12 mouse cellular contexts compared by ENCODE assay signal in the genomic region with DNA sequence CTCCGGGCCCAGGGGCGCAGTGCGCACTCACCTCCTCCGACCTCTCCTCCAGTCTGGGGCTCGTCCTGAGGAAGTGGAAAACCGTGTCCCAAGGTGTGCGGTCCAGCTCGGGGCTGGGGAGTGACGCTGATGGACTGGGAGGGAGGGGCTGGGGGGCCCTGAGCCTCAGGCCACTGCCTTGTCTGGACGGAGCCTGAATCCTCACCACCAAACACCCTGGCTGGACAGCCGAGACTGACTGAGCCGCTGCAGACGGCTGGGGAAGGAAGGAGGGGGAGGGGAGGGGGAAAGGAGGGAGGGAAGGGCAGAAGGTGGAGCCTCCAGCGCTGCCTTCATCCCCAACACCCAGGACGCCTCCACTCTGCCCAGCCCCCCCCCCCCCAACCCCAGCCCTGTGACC. TPM values are rescaled to one million over a fixed set of nuclear protein-coding genes. Genes with fewer than 3 reads are reported as not detected.
A peak's percentile ranks its signal among the peaks of the same experiment; 100 is the strongest.
DNase-seq lines count a peak whose midpoint lies in the region; ATAC-seq and TF ChIP-seq lines count a peak whose summit lies in the region.
"Had no signal": no experiment of that assay in that cellular context is flagged by ENCODE, and none has a peak within 500 bp of the region (broad histone marks: within the 10 kb centered on the region; RNA-seq: fewer than 3 reads in every experiment).

No protein-coding gene starts in this region.

- H3K27ac ChIP-seq in forebrain, embryonic 11.5 days (ENCODE audit: low read depth, low read length) = no peak overlapping the region
- H3K27ac ChIP-seq in forebrain, postnatal 0 days (ENCODE audit: low read depth, low read length) = no peak overlapping the region
- H3K27ac ChIP-seq in limb, embryonic 13.5 days = no peak overlapping the region
- H3K27ac ChIP-seq in kidney, embryonic 15.5 days = no peak overlapping the region
- H3K27ac ChIP-seq: heart, embryonic 15.5 days had no signal

- DNase-seq in forebrain, embryonic 11.5 days (ENCODE audit: low spot score) = peak; percentile 52
- DNase-seq in forebrain, postnatal 0 days = no peak
- peak; percentile 44 for DNase-seq in retina, postnatal 1 day
- no peak for DNase-seq in retina, embryonic 14.5 days (ENCODE audit: low spot score)
- no peak for DNase-seq in urinary bladder, adult 18-20 months (ENCODE audit: low spot score in 2 of 2)
- DNase-seq in layer of hippocampus, postnatal 10 days (ENCODE audit: low spot score in 2 of 2) = no peak
- DNase-seq: kidney, postnatal 14 days; lung, postnatal 36 days had no signal

- no peak for ATAC-seq in forebrain, embryonic 11.5 days (replicated peaks; ENCODE audit: low FRiP score)
- ATAC-seq in forebrain, postnatal 0 days = no peak; the same call in 1 of the 2 replicates
- no peak for ATAC-seq in limb, embryonic 13.5 days (ENCODE audit: low FRiP score, low read depth)
- no peak for ATAC-seq in kidney, embryonic 15.5 days (replicated peaks; ENCODE audit: low FRiP score)

- TF ChIP-seq CTCF in forebrain, postnatal 0 days (IDR thresholded peaks at IDR 0.05; ENCODE audit: low read depth) = no peak

- no peaks in the 10 kb centered on the region for H3K36me3 ChIP-seq in forebrain, embryonic 11.5 days (ENCODE audit: control insufficient read depth, insufficient read depth, low read length)
- no peaks in the 10 kb centered on the region for H3K36me3 ChIP-seq in forebrain, postnatal 0 days (ENCODE audit: insufficient read depth)
- no peaks in the 10 kb centered on the region for H3K36me3 ChIP-seq in limb, embryonic 13.5 days
- no peaks in the 10 kb centered on the region for H3K36me3 ChIP-seq in kidney, embryonic 15.5 days
- H3K36me3 ChIP-seq: heart, embryonic 15.5 days had no signal

- H3K4me1 ChIP-seq in forebrain, embryonic 11.5 days (replicated peaks; ENCODE audit: control insufficient read depth, insufficient read depth, low read length) = peaks cover 15% of the 10 kb centered on the region; the same call in 1 of the 2 replicates
- no peaks in the 10 kb centered on the region for H3K4me1 ChIP-seq in forebrain, postnatal 0 days (ENCODE audit: insufficient read depth)
- peaks cover 20% of the 10 kb centered on the region for H3K4me1 ChIP-seq in limb, embryonic 13.5 days
- H3K4me1 ChIP-seq in kidney, embryonic 15.5 days = peaks cover 16% of the 10 kb centered on the region

- H3K9me3 ChIP-seq in forebrain, embryonic 11.5 days (ENCODE audit: control insufficient read depth, low read length) = no peaks in the 10 kb centered on the region
- no peaks in the 10 kb centered on the region for H3K9me3 ChIP-seq in forebrain, postnatal 0 days (ENCODE audit: low read length)
- no peaks in the 10 kb centered on the region for H3K9me3 ChIP-seq in limb, embryonic 13.5 days
- H3K9me3 ChIP-seq in kidney, embryonic 15.5 days (replicated peaks) = no peaks in the 10 kb centered on the region
- H3K9me3 ChIP-seq: heart, embryonic 15.5 days had no signal

- no peak overlapping the region for H3K4me3 ChIP-seq in forebrain, embryonic 11.5 days (ENCODE audit: low read depth, low read length)
- H3K4me3 ChIP-seq in forebrain, postnatal 0 days (ENCODE audit: low read depth, low read length) = no peak overlapping the region
- H3K4me3 ChIP-seq in limb, embryonic 13.5 days = peak overlapping the region; percentile 39
- no peak overlapping the region for H3K4me3 ChIP-seq in kidney, embryonic 15.5 days (replicated peaks)
- H3K4me3 ChIP-seq: myocyte had no signal

- no peak overlapping the region for H3K4me2 ChIP-seq in forebrain, embryonic 11.5 days (ENCODE audit: low read depth, low read length, severe bottlenecking)
- no peak overlapping the region for H3K4me2 ChIP-seq in forebrain, postnatal 0 days (ENCODE audit: low read depth)
- H3K4me2 ChIP-seq in limb, embryonic 13.5 days (replicated peaks) = peak overlapping the region; percentile 57
- no peak overlapping the region for H3K4me2 ChIP-seq in kidney, embryonic 15.5 days

- WGBS in forebrain, embryonic 11.5 days = 3% methylated on average over 15 of the region's 15 CpGs
- 14% methylated on average over 13 of the region's 15 CpGs for WGBS in forebrain, postnatal 0 days
- 4% methylated on average over 12 of the region's 15 CpGs for WGBS in limb, embryonic 13.5 days
- WGBS in kidney, embryonic 15.5 days = 10% methylated on average over 15 of the region's 15 CpGs

- H3K27me3 ChIP-seq in forebrain, embryonic 11.5 days (ENCODE audit: control insufficient read depth, insufficient read depth, low read length) = peaks cover 39% of the 10 kb centered on the region
- peaks cover 18% of the 10 kb centered on the region for H3K27me3 ChIP-seq in forebrain, postnatal 0 days (ENCODE audit: insufficient read depth, low read length)
- H3K27me3 ChIP-seq in limb, embryonic 13.5 days = peaks cover 79% of the 10 kb centered on the region
- peaks cover 71% of the 10 kb centered on the region for H3K27me3 ChIP-seq in kidney, embryonic 15.5 days

- no peak overlapping the region for H3K9ac ChIP-seq in forebrain, embryonic 11.5 days (ENCODE audit: low read length)
- no peak overlapping the region for H3K9ac ChIP-seq in forebrain, postnatal 0 days
- peak overlapping the region; percentile 39; the same call in 1 of the 2 replicates for H3K9ac ChIP-seq in limb, embryonic 13.5 days
- H3K9ac ChIP-seq in kidney, embryonic 15.5 days = no peak overlapping the region
- H3K9ac ChIP-seq: heart, embryonic 15.5 days had no signal

RNA-seq across cellular contexts. Expression of gene Sox10, which starts 0.8 kb away (rescaled TPM):
- 1.3 and 1.4 TPM in 2 replicates for polyA plus RNA-seq in forebrain, embryonic 11.5 days (2014; fragmentation: Nextera tagmentation; extraction: Ambion mirVana)
- total RNA-seq in forebrain, postnatal 0 days (2014; rRNA removed) = 7.4 and 8.3 TPM in 2 replicates
- polyA plus RNA-seq in forebrain, postnatal 0 days (2015; fragmentation: Nextera tagmentation; extraction: Ambion mirVana) = 4.8 and 6.3 TPM in 2 replicates
- 5.9 and 6.3 TPM in 2 replicates for polyA plus RNA-seq in limb, embryonic 13.5 days (2015; fragmentation: Nextera tagmentation; extraction: Ambion mirVana)
- 0.40 and 0.96 TPM in 2 replicates for polyA plus RNA-seq in kidney, embryonic 15.5 days (2015; fragmentation: Nextera tagmentation; extraction: Ambion mirVana)
- 10 to 100 TPM; 35.7 to 38.0 TPM for total RNA-seq in layer of hippocampus, postnatal 10 days (2021)
- polyA plus RNA-seq: myocyte had no signal

RNA-seq across cellular contexts. Expression of gene 1700088E04Rik, which starts 23.2 kb away (rescaled TPM):
- 9.3 and 10.6 TPM in 2 replicates for polyA plus RNA-seq in forebrain, embryonic 11.5 days (2014; fragmentation: Nextera tagmentation; extraction: Ambion mirVana)
- 11.8 and 15.2 TPM in 2 replicates for total RNA-seq in forebrain, postnatal 0 days (2014; rRNA removed)
- 19.3 and 23.7 TPM in 2 replicates for polyA plus RNA-seq in forebrain, postnatal 0 days (2015; fragmentation: Nextera tagmentation; extraction: Ambion mirVana)
- 5.6 and 7.5 TPM in 2 replicates for polyA plus RNA-seq in limb, embryonic 13.5 days (2015; fragmentation: Nextera tagmentation; extraction: Ambion mirVana)
- 7.7 and 10.5 TPM in 2 replicates for polyA plus RNA-seq in kidney, embryonic 15.5 days (2015; fragmentation: Nextera tagmentation; extraction: Ambion mirVana)
- 10 to 100 TPM; 14.7 to 15.4 TPM for total RNA-seq in layer of hippocampus, postnatal 10 days (2021)

RNA-seq across cellular contexts. Expression of gene Polr2f, which starts 23.4 kb away (rescaled TPM):
- polyA plus RNA-seq in forebrain, embryonic 11.5 days (2014; fragmentation: Nextera tagmentation; extraction: Ambion mirVana) = 378 and 386 TPM in 2 replicates
- 48.6 and 111 TPM in 2 replicates for total RNA-seq in forebrain, postnatal 0 days (2014; rRNA removed)
- 362 and 414 TPM in 2 replicates for polyA plus RNA-seq in forebrain, postnatal 0 days (2015; fragmentation: Nextera tagmentation; extraction: Ambion mirVana)
- 293 and 294 TPM in 2 replicates for polyA plus RNA-seq in limb, embryonic 13.5 days (2015; fragmentation: Nextera tagmentation; extraction: Ambion mirVana)
- polyA plus RNA-seq in kidney, embryonic 15.5 days (2015; fragmentation: Nextera tagmentation; extraction: Ambion mirVana) = 303 and 317 TPM in 2 replicates
- 100 to 1,000 TPM; 120 to 138 TPM for total RNA-seq in layer of hippocampus, postnatal 10 days (2021)

RNA-seq across cellular contexts. Expression of gene Micall1, which starts 55.6 kb away (rescaled TPM):
- 6.3 and 7.6 TPM in 2 replicates for polyA plus RNA-seq in forebrain, embryonic 11.5 days (2014; fragmentation: Nextera tagmentation; extraction: Ambion mirVana)
- total RNA-seq in forebrain, postnatal 0 days (2014; rRNA removed) = 23.8 and 29.1 TPM in 2 replicates
- 7.2 and 8.0 TPM in 2 replicates for polyA plus RNA-seq in forebrain, postnatal 0 days (2015; fragmentation: Nextera tagmentation; extraction: Ambion mirVana)
- polyA plus RNA-seq in limb, embryonic 13.5 days (2015; fragmentation: Nextera tagmentation; extraction: Ambion mirVana) = 8.9 and 10.6 TPM in 2 replicates
- 8.6 and 11.0 TPM in 2 replicates for polyA plus RNA-seq in kidney, embryonic 15.5 days (2015; fragmentation: Nextera tagmentation; extraction: Ambion mirVana)
- 10 to 100 TPM; 30.4 to 33.0 TPM for total RNA-seq in layer of hippocampus, postnatal 10 days (2021)

Comparison
In these comparisons a context has a peak if more than half of its experiments do, and no peak if none do; other contexts are left out.
1. DNase-seq: peak in forebrain, embryonic 11.5 days (single experiment) and retina, postnatal 1 day (single experiment); none in forebrain, postnatal 0 days (single experiment), retina, embryonic 14.5 days (single experiment), urinary bladder, adult 18-20 months (0 of 2) and layer of hippocampus, postnatal 10 days (0 of 2).